Mouse (Mus musculus) ES-Bruce4 (cell line): Measurements from ENCODE around the gene Zfp879.

Experiments used
- CTCF ChIP-seq: IDR thresholded peaks from one replicate; pipeline ENCODE4 v1.8.1; 2011; ENCODE audit warnings: low read depth, low read length
- EP300 ChIP-seq: IDR thresholded peaks from 2 replicates; pipeline ENCODE4 v1.6.1; 2011; ENCODE audit warnings: low read depth, low read length; ENCODE audit not compliant: insufficient read depth
- POLR2A ChIP-seq: IDR thresholded peaks from one replicate; pipeline ENCODE4 v1.8.1; 2011; ENCODE audit warnings: low read length; ENCODE audit not compliant: insufficient read depth

DNA sequence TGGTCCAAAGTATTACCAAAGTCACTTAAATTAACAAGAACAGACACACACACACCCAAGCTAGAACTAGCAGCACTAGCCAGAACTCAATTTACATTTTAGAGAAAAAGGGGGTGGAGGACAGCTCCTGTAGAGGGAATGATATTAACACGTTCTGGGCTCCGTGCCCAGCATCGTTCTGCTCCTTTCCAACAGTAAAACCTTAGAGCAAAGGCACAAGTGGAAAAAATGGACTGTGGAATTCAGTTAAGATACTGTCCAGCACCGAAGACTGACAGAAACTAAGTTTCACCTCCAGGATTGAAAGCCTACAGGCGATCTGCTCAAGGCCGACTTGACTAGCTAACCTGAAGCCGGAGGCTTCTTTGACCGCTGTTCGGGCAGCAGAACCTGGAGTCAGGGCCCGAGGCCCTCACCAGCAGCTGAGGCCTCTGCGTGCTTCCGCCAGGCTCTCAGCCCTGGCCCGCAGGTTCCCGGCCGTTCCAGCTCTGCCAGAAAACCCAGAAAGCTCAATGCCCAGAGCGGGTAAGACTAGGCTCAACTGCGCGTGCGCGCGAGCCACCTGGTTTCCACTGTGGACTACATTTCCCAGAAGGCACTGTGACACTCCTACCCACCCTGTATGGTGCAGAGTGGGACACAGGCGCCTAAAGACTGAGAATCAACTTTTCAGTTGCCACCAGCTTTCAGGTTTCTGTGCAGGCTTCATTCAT is at the start of gene Zfp879:
- TF ChIP-seq CTCF: no peak
- TF ChIP-seq EP300: no peak
- no peak for TF ChIP-seq POLR2A
